Mouse (Mus musculus) gonadal fat pad, adult 2 months (tissue): Measurements from ENCODE around the gene Ascl4. TPM values are rescaled to one million over a fixed set of nuclear protein-coding genes. Genes with fewer than 3 reads are reported as not detected.

Experiments
- DNase-seq: peaks from one replicate; pipeline ENCODE4 v3.0.0-alpha.2; 2012; ENCODE audit warnings: low read depth
- polyA plus RNA-seq: library from polyadenylated mRNA; depleted of rRNA; stranded (reverse); fragments of >200 nt; gene quantifications from 2 replicates; pipeline ENCODE4 v1.2.3, GENCODE M21; 2012; rRNA removed

The Ascl4 gene
- polyA plus RNA-seq, 1 experiment: 8.9 TPM

- no peak for DNase-seq
These were observed 42.6 kb downstream of the Ascl4 start for GRCm38 (mm10) chr10:85969894-85970620.

- no peak for DNase-seq
These were observed 44.3 kb downstream of the Ascl4 start for GRCm38 (mm10) chr10:85971826-85972225.

- DNase-seq: no peak
These were observed 45.4 kb downstream of the Ascl4 start for GRCm38 (mm10) chr10:85972915-85973314.

- no peak for DNase-seq
These were observed 62.1 kb downstream of the Ascl4 start for GRCm38 (mm10) chr10:85989412-85990115.

GRCm38 (mm10) chr10:85992412-85992811 lies 64.9 kb downstream of the Ascl4 start:
- no peak for DNase-seq

- no peak for DNase-seq
These were observed 66.4 kb downstream of the Ascl4 start for GRCm38 (mm10) chr10:85993836-85994235.

- DNase-seq: no peak
These were observed 67.1 kb downstream of the Ascl4 start for GRCm38 (mm10) chr10:85994543-85995104.

Other genes with a start within 250 kb of the Ascl4 start
- gene Pwp1, start 98.2 kb upstream of the Ascl4 start, polyA plus RNA-seq: 14.2 and 15.2 TPM in 2 replicates
- 38.1 and 43.1 TPM in 2 replicates for gene Prdm4, start 10.5 kb upstream of the Ascl4 start, polyA plus RNA-seq
- gene Rtcb, start 30.1 kb downstream of the Ascl4 start, polyA plus RNA-seq: 182 and 243 TPM in 2 replicates
- gene Bpifc, start 84.2 kb downstream of the Ascl4 start, polyA plus RNA-seq: 1.6 and 2.6 TPM in 2 replicates
- gene Fbxo7, start 94.3 kb downstream of the Ascl4 start, polyA plus RNA-seq: 29.1 and 33.9 TPM in 2 replicates